Mouse (Mus musculus) midbrain, embryonic 13.5 days (tissue): ENCODE results near the gene Dmrt3. TPM values are rescaled to one million over a fixed set of nuclear protein-coding genes. Genes with fewer than 3 reads are reported as not detected.
A peak's percentile ranks its signal among the peaks of the same experiment; 100 is the strongest.

Source experiments
- ATAC-seq: fragments of 200-750 bp; cut with Nextera tagmentation; 2 replicates; pipeline ENCODE4 v1.8.0; 2017; ENCODE audit warnings: mild to moderate bottlenecking, moderate TSS enrichment, moderate library complexity
- H3K27ac ChIP-seq: fragments of 300-500 bp; sonication (generic); 2 replicates; pipeline ENCODE4 v1.5.1; 2015; ENCODE audit warnings: inconsistent platforms, mild to moderate bottlenecking, moderate library complexity
- H3K27me3 ChIP-seq: fragments of 300-500 bp; sonication (generic); 2 replicates; pipeline ENCODE4 v1.6.1; 2015; ENCODE audit warnings: mild to moderate bottlenecking, inconsistent platforms
- H3K36me3 ChIP-seq: fragments of 300-500 bp; sonication (generic); 2 replicates; pipeline ENCODE4 v1.6.1; 2015; ENCODE audit warnings: mild to moderate bottlenecking, inconsistent platforms
- H3K4me1 ChIP-seq: fragments of 300-500 bp; sonication (generic); replicated peaks from 2 replicates; pipeline ENCODE4 v1.6.1; 2015; ENCODE audit warnings: inconsistent platforms
- H3K4me2 ChIP-seq: fragments of 300-500 bp; sonication (generic); replicated peaks from 2 replicates; pipeline ENCODE4 v1.6.1; 2015; ENCODE audit warnings: moderate library complexity, mild to moderate bottlenecking, inconsistent platforms
- H3K4me3 ChIP-seq: fragments of 300-500 bp; sonication (generic); replicated peaks from 2 replicates; pipeline ENCODE4 v1.5.1; 2015; ENCODE audit warnings: mild to moderate bottlenecking, inconsistent platforms
- H3K9ac ChIP-seq: fragments of 300-500 bp; sonication (generic); replicated peaks from 2 replicates; pipeline ENCODE4 v1.6.1; 2015; ENCODE audit warnings: mild to moderate bottlenecking, inconsistent platforms
- H3K9me3 ChIP-seq: fragments of 300-500 bp; sonication (generic); 2 replicates; pipeline ENCODE4 v1.6.1; 2016; ENCODE audit warnings: mild to moderate bottlenecking, inconsistent platforms
- WGBS: fragments of 180-500 bp; shearing (Covaris S2); methylation state at CpG from one replicate; pipeline ENCODE4 v1.1.7; 2015; 5-methylcytosine and 5-hydroxymethylcytosine counted together
- polyA plus RNA-seq: library from polyadenylated mRNA; unstranded; fragments of >200 nt; fragmentation: Nextera tagmentation; extraction: Ambion mirVana; gene quantifications from 2 replicates; pipeline ENCODE4 v1.2.1, GENCODE M21; 2015

Dmrt3 gene
- polyA plus RNA-seq, result 0.48 and 1.5 TPM in 2 replicates

DNA sequence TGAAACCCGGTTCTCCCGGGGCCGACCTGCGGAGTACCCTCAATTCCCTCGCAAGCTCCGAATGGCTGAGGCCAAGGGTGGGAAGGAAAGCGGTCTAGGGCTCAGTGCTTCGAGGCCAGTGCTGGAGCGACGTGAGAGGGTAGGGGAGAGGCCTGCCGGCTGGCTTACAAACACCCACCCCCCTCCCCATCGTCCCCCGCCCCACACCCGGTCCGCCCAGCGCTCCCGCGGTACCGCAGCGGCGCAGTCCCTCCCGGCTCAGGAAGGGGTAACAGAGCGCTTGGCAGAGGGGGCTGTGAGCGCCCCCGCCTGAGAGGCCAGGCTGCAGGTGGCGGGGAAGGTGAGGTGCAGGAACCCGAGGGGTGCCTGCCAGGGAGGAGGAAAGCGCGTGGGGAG is at the start of gene Dmrt3:
Gene Dmrt3 (plus strand): TSS at position 287 of the 396 bp plus-strand sequence.
- ATAC-seq, result peak; percentile 59
- H3K27me3 ChIP-seq, result peaks cover 98% of the 10 kb centered on the region
- 1% methylated on average over 24 of the region's 29 CpGs for WGBS

DNA sequence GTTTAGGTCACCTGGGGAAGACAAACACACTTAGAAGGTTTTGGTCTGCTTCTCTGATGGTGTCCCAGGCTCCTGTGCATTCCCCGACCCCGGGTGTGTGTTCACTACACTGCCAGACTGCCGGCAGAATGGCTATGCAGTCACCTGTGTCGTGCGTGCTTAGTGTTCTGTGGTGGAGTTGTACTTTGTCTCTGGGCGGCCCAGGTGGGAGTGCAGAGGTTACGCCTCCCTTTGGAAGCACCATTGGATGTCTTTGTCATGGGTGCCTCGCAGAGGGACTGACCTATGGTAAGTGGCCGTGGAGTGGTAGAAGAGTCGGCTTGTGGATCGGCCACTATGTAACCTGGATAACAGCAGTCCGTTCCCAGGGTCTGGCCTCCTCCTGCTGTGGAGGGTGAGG is 45.7 kb upstream of the Dmrt3 start:
- peaks cover 7% of the 10 kb centered on the region for H3K27me3 ChIP-seq

More for the DNA sequence above, at the start of gene Dmrt3:
- Histone ChIP-seq H3K36me3 (no peaks in the 10 kb centered on the region), H3K9me3 (no peaks in the 10 kb centered on the region), H3K4me2 (peak within 1 kb of the TSS; percentile 59), H3K27ac (no peak within 1 kb of the TSS), H3K4me3 (peak within 1 kb of the TSS; percentile 40), H3K4me1 (peaks cover 28% of the 10 kb centered on the region), H3K9ac (peak within 1 kb of the TSS; percentile 51)

DNA sequence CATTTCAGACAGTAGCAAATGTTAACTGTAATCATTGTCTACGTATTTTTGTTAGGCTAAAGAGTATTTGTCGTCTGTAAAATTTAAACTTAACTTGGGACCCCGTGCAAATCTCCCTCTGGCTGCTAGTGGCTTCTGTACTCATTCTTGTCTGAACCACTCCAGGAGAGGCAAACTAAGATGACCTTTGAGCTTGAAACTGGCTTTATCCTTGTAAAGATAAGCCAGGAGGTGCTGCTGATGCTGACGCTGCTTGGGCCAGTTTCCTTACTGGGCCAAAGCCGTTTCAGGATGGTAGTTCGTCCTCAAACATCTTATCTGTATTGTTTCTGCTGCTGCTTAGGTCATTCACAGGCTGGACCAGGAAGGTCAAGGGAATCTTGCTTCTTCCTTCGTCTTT is 40.3 kb upstream of the Dmrt3 start:
- H3K36me3 ChIP-seq, result no peaks in the 10 kb centered on the region
- no peak for ATAC-seq
- H3K4me3 ChIP-seq, result no peak overlapping the region
- no peak overlapping the region for H3K27ac ChIP-seq
- 86% methylated on average over 7 of the region's 7 CpGs for WGBS
- H3K27me3 ChIP-seq, result peaks cover 37% of the 10 kb centered on the region
- no peak overlapping the region for H3K9ac ChIP-seq
- H3K4me2 ChIP-seq, result no peak overlapping the region
- H3K4me1 ChIP-seq, result peaks cover 2% of the 10 kb centered on the region
- H3K9me3 ChIP-seq, result no peaks in the 10 kb centered on the region

More for the DNA sequence above, 45.7 kb upstream of the Dmrt3 start:
- ATAC-seq, result no peak
- WGBS, result 86% methylated on average over 12 of the region's 12 CpGs
- H3K9ac ChIP-seq, result no peak overlapping the region
- H3K4me1 ChIP-seq, result no peaks in the 10 kb centered on the region
- no peak overlapping the region for H3K27ac ChIP-seq
- no peak overlapping the region for H3K4me3 ChIP-seq
- H3K36me3 ChIP-seq, result no peaks in the 10 kb centered on the region
- 0 out of 2 replicates have a peak, but pooled peaks cover 4% of the 10 kb centered on the region for H3K9me3 ChIP-seq
- H3K4me2 ChIP-seq, result no peak overlapping the region

DNA sequence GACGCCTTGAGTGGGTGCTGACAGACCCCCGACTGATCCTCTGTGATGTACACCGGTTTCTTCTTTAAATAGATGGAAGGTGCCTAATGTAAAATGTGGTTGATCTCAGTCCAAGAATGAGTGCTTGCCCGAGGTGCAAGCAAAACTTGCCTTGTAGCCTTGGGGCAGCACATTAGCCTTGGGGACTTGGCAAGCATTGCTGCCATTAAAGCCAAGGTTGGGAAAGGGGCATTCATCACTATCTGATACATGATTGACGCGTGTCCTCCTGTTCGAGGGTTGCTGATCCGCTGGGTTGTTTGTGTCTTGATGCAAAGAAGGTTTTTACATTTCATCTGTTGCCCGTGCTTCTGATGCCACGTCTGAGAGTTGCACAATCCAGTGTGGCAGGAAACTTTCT is 35.7 kb upstream of the Dmrt3 start:
- no peak for ATAC-seq
- no peak overlapping the region for H3K27ac ChIP-seq
- no peak overlapping the region for H3K9ac ChIP-seq
- WGBS, result 55% methylated on average over 10 of the region's 10 CpGs
- no peaks in the 10 kb centered on the region for H3K36me3 ChIP-seq
- H3K4me1 ChIP-seq, result peaks cover 12% of the 10 kb centered on the region
- H3K4me3 ChIP-seq, result no peak overlapping the region
- peaks cover 37% of the 10 kb centered on the region for H3K27me3 ChIP-seq
- H3K4me2 ChIP-seq, result no peak overlapping the region
- H3K9me3 ChIP-seq, result no peaks in the 10 kb centered on the region

DNA sequence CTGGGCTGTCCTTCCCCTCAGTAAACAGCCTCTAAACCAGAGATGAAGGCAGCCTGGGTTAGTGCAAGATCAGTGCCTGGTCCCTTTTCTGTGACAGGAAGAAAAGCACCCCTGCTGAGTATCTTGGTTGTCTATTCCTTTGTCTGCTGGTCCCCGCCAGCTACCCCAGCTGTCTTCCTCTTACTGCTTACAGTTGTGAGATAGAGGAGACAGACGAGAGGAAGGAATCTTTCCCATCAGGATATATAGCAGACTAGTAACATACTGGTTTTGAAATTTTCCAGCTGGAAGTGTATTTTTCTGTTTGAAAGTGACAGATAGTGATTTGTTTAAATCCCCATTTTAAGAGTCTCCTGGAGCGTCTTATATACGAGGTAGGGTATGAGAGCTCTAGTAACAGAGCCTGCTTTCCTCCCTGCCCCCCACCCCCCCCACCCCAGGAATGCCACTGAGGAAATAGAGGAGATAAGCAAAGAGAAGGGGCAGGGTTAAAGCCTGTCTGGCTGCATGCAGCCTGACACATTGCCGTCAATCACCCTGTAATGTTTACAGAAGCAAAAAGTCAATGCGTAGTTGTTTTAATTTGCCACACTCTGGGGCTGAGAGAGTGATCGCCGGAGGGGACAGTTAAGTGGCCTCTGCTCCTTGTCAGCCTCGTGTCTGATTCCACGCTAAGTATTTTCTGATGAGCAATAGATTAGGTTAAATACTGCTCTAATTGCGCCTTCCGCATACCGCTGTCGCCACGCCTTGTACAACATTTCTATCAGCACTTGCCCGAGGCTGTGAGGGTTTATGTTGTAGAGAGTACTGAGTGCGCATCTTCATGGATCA is 34.9 kb upstream of the Dmrt3 start:
- Histone ChIP-seq H3K4me1 (peaks cover 12% of the 10 kb centered on the region), H3K27me3 (peaks cover 36% of the 10 kb centered on the region), H3K36me3 (no peaks in the 10 kb centered on the region), H3K27ac (no peak overlapping the region), H3K4me2 (peak overlapping the region; percentile 38), H3K9me3 (no peaks in the 10 kb centered on the region), H3K9ac (no peak overlapping the region), H3K4me3 (no peak overlapping the region)
- ATAC-seq, result 0 out of 2 replicates have a peak, but pooled peaks have one; percentile 43
- 13% methylated on average over 17 of the region's 17 CpGs for WGBS

DNA sequence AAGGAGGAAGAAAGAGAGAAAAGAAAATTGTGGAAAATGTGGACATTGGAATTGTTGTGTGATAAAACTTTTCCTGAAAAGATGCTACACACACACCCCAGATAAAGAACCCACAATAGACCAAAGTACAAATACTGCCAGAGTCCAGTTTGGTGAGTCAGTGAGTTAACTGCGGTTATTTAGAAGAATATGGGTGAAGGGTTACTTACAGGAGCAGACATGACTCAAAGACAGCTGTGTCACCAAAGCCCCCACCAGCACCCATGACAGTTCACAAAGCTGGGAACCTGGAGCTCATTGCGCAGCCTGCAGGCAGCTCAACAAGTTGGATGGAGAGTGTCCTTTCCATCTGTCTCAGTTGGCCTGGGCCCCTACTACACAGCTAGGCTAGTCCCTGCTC is 31.7 kb upstream of the Dmrt3 start:
- H3K9me3 ChIP-seq, result no peaks in the 10 kb centered on the region
- peaks cover 21% of the 10 kb centered on the region for H3K27me3 ChIP-seq
- H3K4me3 ChIP-seq, result no peak overlapping the region
- H3K27ac ChIP-seq, result no peak overlapping the region
- H3K36me3 ChIP-seq, result no peaks in the 10 kb centered on the region
- H3K4me2 ChIP-seq, result no peak overlapping the region
- H3K4me1 ChIP-seq, result peaks cover 12% of the 10 kb centered on the region
- no peak overlapping the region for H3K9ac ChIP-seq
- ATAC-seq, result no peak
- 98% methylated on average over 2 of the region's 2 CpGs for WGBS

DNA sequence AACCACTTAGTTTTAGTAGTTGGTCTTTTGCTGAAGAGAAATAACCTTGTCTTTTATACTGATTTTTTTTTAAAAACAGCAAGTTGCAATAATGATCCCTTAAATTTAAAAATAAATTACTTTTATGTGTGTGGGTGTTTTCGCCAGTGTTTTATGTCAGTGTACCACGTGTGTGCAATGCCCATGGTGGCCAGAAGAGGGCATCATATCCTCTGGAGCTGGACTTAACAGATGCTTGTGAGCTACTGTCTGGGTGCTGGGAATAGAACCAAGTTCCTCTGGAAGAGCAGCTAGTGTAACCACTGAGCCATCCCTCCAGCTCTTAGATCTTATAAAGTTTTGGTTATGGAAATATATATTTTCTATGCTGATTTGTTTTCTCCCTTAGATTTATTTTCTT is 30.7 kb upstream of the Dmrt3 start:
- Histone ChIP-seq H3K4me1 (peaks cover 12% of the 10 kb centered on the region), H3K4me3 (no peak overlapping the region), H3K27ac (no peak overlapping the region), H3K9ac (no peak overlapping the region), H3K27me3 (peaks cover 11% of the 10 kb centered on the region; the same call in 1 of the 2 replicates), H3K9me3 (no peaks in the 10 kb centered on the region), H3K4me2 (no peak overlapping the region), H3K36me3 (no peaks in the 10 kb centered on the region)
- ATAC-seq, result no peak
- 85% methylated on average over 2 of the region's 2 CpGs for WGBS

DNA sequence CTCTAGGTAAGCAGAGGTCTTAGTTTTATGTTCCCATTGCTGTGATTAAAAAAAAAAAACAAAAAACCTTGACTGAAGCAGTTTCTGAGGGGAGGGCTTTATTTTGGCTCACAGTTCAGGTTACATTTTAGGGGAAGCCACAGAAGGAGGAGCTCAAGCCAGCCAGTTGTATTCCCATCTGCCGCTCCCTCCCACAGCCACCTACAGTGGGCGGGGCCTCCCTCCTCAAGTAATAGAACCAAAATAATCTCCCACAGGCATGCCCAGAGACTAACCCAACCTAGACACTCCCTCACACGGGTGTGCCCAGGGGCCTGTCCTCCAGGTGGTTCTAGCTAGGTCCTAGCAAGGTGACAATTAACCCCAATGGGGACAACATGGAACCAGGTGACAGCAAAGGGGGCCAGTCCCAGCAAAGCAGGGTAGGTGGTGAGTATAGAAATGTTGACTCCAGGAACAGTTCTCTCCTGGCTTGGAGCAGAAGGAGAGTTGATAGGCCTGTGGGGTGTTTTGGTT is 12.3 kb upstream of the Dmrt3 start:
- Histone ChIP-seq H3K9ac (no peak overlapping the region), H3K27me3 (peaks cover 83% of the 10 kb centered on the region), H3K27ac (no peak overlapping the region), H3K9me3 (no peaks in the 10 kb centered on the region), H3K4me3 (no peak overlapping the region), H3K4me1 (0 out of 2 replicates have a peak, but pooled peaks cover 4% of the 10 kb centered on the region), H3K36me3 (no peaks in the 10 kb centered on the region), H3K4me2 (no peak overlapping the region)
- WGBS, result 67% methylated on average over 3 of the region's 3 CpGs
- no peak for ATAC-seq

DNA sequence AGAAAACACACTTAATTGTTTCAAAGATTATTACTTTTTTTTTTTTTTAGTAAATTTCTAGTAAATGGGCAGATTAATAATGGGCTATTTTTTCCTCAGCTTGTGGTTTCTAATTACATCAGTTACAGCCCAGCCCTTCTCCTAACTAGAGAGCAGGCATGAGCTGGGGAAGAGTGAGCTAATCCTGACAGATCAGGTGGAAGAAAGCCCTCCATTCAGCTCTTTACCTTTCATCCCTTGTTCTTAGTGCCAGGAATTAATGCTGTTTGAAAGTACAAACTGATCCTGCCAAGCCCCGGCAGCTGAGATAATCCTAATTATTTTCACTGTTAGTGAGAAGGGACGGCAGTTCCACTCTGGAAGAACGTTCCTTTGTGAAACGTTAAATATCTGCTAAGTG is 11.5 kb upstream of the Dmrt3 start:
- no peak for ATAC-seq

DNA sequence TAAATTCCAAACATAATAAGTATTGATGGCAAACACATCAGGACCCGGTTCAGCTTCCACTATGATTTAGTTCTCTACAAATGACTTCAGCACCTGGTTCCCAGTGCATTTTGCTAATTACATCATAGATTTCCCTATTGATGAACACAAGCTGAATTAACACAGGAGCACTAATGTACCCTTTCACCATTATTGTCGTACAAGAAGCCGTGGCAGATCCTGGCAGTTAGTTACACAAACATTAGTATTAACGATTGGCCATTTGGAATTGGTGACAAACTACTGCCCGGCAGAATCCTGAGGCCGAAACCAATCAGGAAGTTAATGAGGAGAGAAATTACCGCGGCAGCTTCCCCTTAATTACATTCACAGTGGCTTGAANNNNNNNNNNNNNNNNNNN is 8.1 kb upstream of the Dmrt3 start:
- H3K9me3 ChIP-seq, result no peaks in the 10 kb centered on the region
- ATAC-seq, result no peak
- no peak overlapping the region for H3K4me2 ChIP-seq
- H3K9ac ChIP-seq, result no peak overlapping the region
- H3K27me3 ChIP-seq, result peaks cover 98% of the 10 kb centered on the region
- 13% methylated on average over 8 of the region's 8 CpGs for WGBS
- H3K4me3 ChIP-seq, result no peak overlapping the region
- H3K36me3 ChIP-seq, result no peaks in the 10 kb centered on the region
- peaks cover 19% of the 10 kb centered on the region for H3K4me1 ChIP-seq
- H3K27ac ChIP-seq, result no peak overlapping the region

More for the DNA sequence above, 11.5 kb upstream of the Dmrt3 start:
- WGBS, result 2% methylated on average over 4 of the region's 4 CpGs
- Histone ChIP-seq H3K4me3 (no peak overlapping the region), H3K27ac (no peak overlapping the region), H3K9ac (no peak overlapping the region), H3K4me1 (0 out of 2 replicates have a peak, but pooled peaks cover 4% of the 10 kb centered on the region), H3K36me3 (no peaks in the 10 kb centered on the region), H3K27me3 (peaks cover 87% of the 10 kb centered on the region), H3K4me2 (no peak overlapping the region), H3K9me3 (no peaks in the 10 kb centered on the region)

DNA sequence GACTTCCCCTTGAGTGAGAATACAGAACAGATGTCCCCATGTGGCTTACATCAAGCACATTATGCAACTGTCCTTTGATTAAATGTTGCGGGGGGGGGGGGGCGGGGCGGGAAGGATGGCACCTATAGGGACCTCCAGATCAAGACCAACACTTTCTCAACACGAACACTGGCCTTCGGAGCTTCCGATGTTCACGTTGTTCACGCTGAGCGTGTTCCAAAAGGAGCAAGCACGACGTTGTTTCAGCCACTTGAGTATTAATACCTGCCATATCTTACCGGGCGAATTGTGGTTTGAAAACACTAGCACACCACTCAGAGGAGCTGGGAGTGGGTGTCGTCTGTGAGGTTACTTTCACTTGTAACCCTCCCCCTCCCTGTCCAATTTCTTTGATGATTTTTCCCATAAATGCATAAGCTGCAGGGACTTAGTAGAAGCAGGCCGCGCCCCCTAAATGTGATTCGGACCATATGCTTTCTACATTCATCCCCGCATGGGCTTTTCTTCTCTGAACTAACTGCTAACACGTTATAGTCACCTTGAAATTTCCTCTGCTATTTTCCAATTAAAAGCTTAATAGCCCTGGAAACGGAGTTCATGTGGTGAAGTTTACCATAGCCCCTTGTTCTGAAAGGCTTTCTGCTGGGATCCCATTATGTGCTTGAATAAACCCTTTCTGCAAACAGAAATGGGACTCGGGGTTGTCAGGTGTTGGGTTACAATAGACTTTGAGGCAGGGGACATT is 2.5 kb upstream of the Dmrt3 start:
- Histone ChIP-seq H3K4me3 (no peak overlapping the region), H3K27ac (no peak overlapping the region), H3K36me3 (no peaks in the 10 kb centered on the region), H3K9me3 (no peaks in the 10 kb centered on the region), H3K9ac (no peak overlapping the region), H3K4me1 (peaks cover 30% of the 10 kb centered on the region), H3K4me2 (no peak overlapping the region), H3K27me3 (peaks cover 98% of the 10 kb centered on the region)
- no peak; the same call in 1 of the 2 replicates for ATAC-seq
- WGBS, result 1% methylated on average over 21 of the region's 21 CpGs

DNA sequence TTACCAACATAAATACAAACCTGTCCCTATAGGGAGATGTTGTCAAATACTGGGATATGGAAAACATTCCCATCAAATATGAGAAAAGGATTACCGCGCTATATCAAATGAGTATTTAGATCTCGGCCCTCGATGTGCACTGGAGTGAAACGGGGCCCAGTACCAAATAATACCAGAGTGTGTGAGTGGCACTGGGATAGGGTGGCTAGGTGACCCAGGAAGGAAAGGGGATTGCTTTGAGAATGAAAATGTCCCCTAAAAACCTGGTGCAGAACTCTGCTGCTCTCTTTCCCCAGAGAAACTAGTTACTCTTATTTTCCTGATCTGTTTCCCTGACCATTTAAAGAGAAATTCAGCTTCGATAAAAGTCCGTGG is 1.9 kb upstream of the Dmrt3 start:
- Histone ChIP-seq H3K36me3 (no peaks in the 10 kb centered on the region), H3K9ac (no peak overlapping the region), H3K4me2 (no peak overlapping the region), H3K27ac (no peak overlapping the region), H3K4me3 (no peak overlapping the region), H3K27me3 (peaks cover 98% of the 10 kb centered on the region), H3K9me3 (no peaks in the 10 kb centered on the region), H3K4me1 (peaks cover 30% of the 10 kb centered on the region)
- 0% methylated on average over 7 of the region's 7 CpGs for WGBS
- ATAC-seq, result no peak
